12 mouse cellular contexts compared by ENCODE assay signal in the genomic region with DNA sequence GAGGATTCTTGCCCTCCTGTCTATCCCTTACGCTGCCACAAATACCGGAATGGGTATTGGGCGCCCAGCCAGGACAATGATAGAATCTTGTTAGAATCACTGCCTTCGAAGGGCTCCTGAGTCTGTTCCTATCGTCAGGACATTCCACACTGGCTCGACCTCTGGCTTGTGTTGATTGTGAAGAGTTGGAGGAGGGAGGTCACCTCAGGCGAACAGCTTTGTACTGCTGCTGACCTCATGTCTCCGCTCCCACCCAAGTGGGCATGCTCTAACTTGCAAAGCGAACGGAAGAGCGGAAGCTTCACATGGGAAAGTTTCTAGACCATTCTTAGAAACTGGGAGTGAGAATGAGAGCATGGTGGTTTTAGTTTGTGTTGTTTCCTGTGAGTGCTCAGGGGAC. TPM values are rescaled to one million over a fixed set of nuclear protein-coding genes. Genes with fewer than 3 reads are reported as not detected.
DNase-seq lines count a peak whose midpoint lies in the region.
"Had no signal": no experiment of that assay in that cellular context is flagged by ENCODE, and none has a peak within 500 bp of the region (broad histone marks: within the 10 kb centered on the region; RNA-seq: fewer than 3 reads in every experiment).

No protein-coding gene starts in this region.

- DNase-seq in adrenal gland, adult 2 months = peak; percentile 54
- DNase-seq in adrenal gland, postnatal 4 days (ENCODE audit: low spot score in 2 of 2) = no peak
- DNase-seq in gastrocnemius, postnatal 25 days = peak; percentile 75
- peak; percentile 87 to 89 for DNase-seq in heart, postnatal 10 days
- peak; percentile 60 to 77 for DNase-seq in kidney, postnatal 36 days
- no peak for DNase-seq in cerebellum, adult 18-20 months
- DNase-seq in urinary bladder, adult 18-20 months (ENCODE audit: low spot score in 2 of 2) = no peak
- no peak for DNase-seq in Muller cell, postnatal 12 days (ENCODE audit: inconsistent ontology term)

- intact Hi-C loops in heart, postnatal 10 days (cut with DNase I) = no loop called here

RNA-seq across cellular contexts. Expression of gene Cxcl10, which starts 38.7 kb away (rescaled TPM):
- total RNA-seq in adrenal gland, adult 2 months (2021) = under 1 TPM; 0.43 to 0.73 TPM
- 1.7 and 3.6 TPM in 2 replicates for polyA plus RNA-seq in adrenal gland, adult 2 months (2012; rRNA removed)
- total RNA-seq in adrenal gland, postnatal 4 days (2021) = 1 to 10 TPM in 1 of 2 experiments, under 1 TPM in 1; 0.76 to 1.3 TPM
- not detected for total RNA-seq in gastrocnemius, postnatal 25 days (2021)
- total RNA-seq in heart, postnatal 10 days (2021) = 1 to 10 TPM in 1 of 2 experiments, under 1 TPM in 1; 0.40 to 1.0 TPM
- total RNA-seq: left cerebral cortex, postnatal 10 days; midbrain, postnatal 0 days had no signal

RNA-seq across cellular contexts. Expression of gene Nup54, which starts 47.6 kb away (rescaled TPM):
- total RNA-seq in adrenal gland, adult 2 months (2021) = 10 to 100 TPM; 27.3 to 29.3 TPM
- 4.5 and 7.0 TPM in 2 replicates for polyA plus RNA-seq in adrenal gland, adult 2 months (2012; rRNA removed)
- total RNA-seq in adrenal gland, postnatal 4 days (2021) = 10 to 100 TPM; 48.8 to 53.0 TPM
- 1 to 10 TPM; 9.1 to 9.7 TPM for total RNA-seq in gastrocnemius, postnatal 25 days (2021)
- 10 to 100 TPM; 20.7 to 27.0 TPM for total RNA-seq in heart, postnatal 10 days (2021)

RNA-seq across cellular contexts. Expression of gene Art3, which starts 55.8 kb away (rescaled TPM):
- 10 to 100 TPM; 39.2 to 58.2 TPM for total RNA-seq in adrenal gland, adult 2 months (2021)
- polyA plus RNA-seq in adrenal gland, adult 2 months (2012; rRNA removed) = 2.6 and 3.1 TPM in 2 replicates
- 10 to 100 TPM; 42.5 to 70.3 TPM for total RNA-seq in adrenal gland, postnatal 4 days (2021)
- total RNA-seq in gastrocnemius, postnatal 25 days (2021) = 100 to 1,000 TPM; 365 to 392 TPM
- total RNA-seq in heart, postnatal 10 days (2021) = 100 to 1,000 TPM; 369 to 606 TPM

RNA-seq across cellular contexts. Expression of gene Cxcl9, which starts 59.6 kb away (rescaled TPM):
- 1 to 10 TPM; 2.5 to 2.6 TPM for total RNA-seq in adrenal gland, adult 2 months (2021)
- 3.7 and 7.2 TPM in 2 replicates for polyA plus RNA-seq in adrenal gland, adult 2 months (2012; rRNA removed)
- total RNA-seq in adrenal gland, postnatal 4 days (2021) = 1 to 10 TPM in 1 of 2 experiments, under 1 TPM in 1; 0.20 to 1.1 TPM
- under 1 TPM; 0.20 to 0.86 TPM for total RNA-seq in gastrocnemius, postnatal 25 days (2021)
- under 1 TPM; 0.64 to 0.81 TPM for total RNA-seq in heart, postnatal 10 days (2021)
- total RNA-seq: left cerebral cortex, postnatal 10 days; midbrain, postnatal 0 days had no signal
- polyA plus RNA-seq: embryonic facial prominence, embryonic 11.5 days; liver, embryonic 15.5 days; midbrain, postnatal 0 days had no signal

Comparison
In these comparisons a context has a peak if more than half of its experiments do, and no peak if none do; other contexts are left out.
1. DNase-seq: peak in adrenal gland, adult 2 months (single experiment), gastrocnemius, postnatal 25 days (single experiment), heart, postnatal 10 days (2 of 2) and kidney, postnatal 36 days (2 of 2); none in adrenal gland, postnatal 4 days (0 of 2), cerebellum, adult 18-20 months (0 of 2), urinary bladder, adult 18-20 months (0 of 2) and Muller cell, postnatal 12 days (single experiment).
2. RNA of gene Art3, which starts 55.8 kb away (total RNA-seq): 369 to 606 TPM in heart, postnatal 10 days and 365 to 392 TPM in gastrocnemius, postnatal 25 days; 42.5 to 70.3 TPM in adrenal gland, postnatal 4 days and 39.2 to 58.2 TPM in adrenal gland, adult 2 months; every median in the first group is over 4 times any median in the second.